Mouse (Mus musculus) v-Abl transformed pro-B cells (cell line): ENCODE data around the gene Sgf29.

ENCODE experiments used
- in situ Hi-C, 2 experiments: fragments of 400-800 bp; cut with MboI; formaldehyde crosslinking; loops; one replicate each; pipeline ENCODE4 v1.15.1; 2025; ENCODE audit not compliant: unreplicated experiment in 2 of 2

Sgf29 gene

GRCm38 (mm10) chr7:126701070-126701469 is 52.0 kb downstream of the Sgf29 start:
- in situ Hi-C loops, result loop anchor here (5.0 kb wide), 2 partner anchors 61 to 76 kb away; partner anchors contain the start of gene Ypel3 (in 1 of the 2)

- in situ Hi-C loops, result loop anchor here (5.0 kb wide), 2 partner anchors 61 to 76 kb away; partner anchors contain the start of gene Ypel3 (in 1 of the 2)
Observed at GRCm38 (mm10) chr7:126701559-126702357, 52.6 kb downstream of the Sgf29 start.

GRCm38 (mm10) chr7:126702358-126702757 is 53.2 kb downstream of the Sgf29 start:
- in situ Hi-C loops, result loop anchor here (5.0 kb wide), 2 partner anchors 60 to 75 kb away; partner anchors contain the start of gene Ypel3 (in 1 of the 2)

- in situ Hi-C loops, result loop anchor here (5.0 kb wide), 2 partner anchors 59 to 74 kb away; partner anchors contain the start of gene Ypel3 (in 1 of the 2)
Observed at GRCm38 (mm10) chr7:126702861-126703756, 54.0 kb downstream of the Sgf29 start.

- in situ Hi-C loops, result loop anchor here (5.0 kb wide), 2 partner anchors 59 to 74 kb away; partner anchors contain the start of gene Ypel3 (in 1 of the 2)
Observed at GRCm38 (mm10) chr7:126703757-126704077, 54.6 kb downstream of the Sgf29 start.

GRCm38 (mm10) chr7:126704121-126704980 is 55.2 kb downstream of the Sgf29 start:
- in situ Hi-C loops, result loop anchor here (5.0 kb wide), 2 partner anchors 58 to 73 kb away; partner anchors contain the start of gene Ypel3 (in 1 of the 2)

GRCm38 (mm10) chr7:126707442-126708174 is 58.5 kb downstream of the Sgf29 start, which contains the start of gene Coro1a:
TSS of gene Coro1a (minus strand) at chr7:126707787.
- in situ Hi-C loops, result loop anchor here in 1 of 2 experiments (5.0 kb wide), 1 partner anchor 45 kb away; no protein-coding TSS in a partner anchor

GRCm38 (mm10) chr7:126708175-126708952 is 59.3 kb downstream of the Sgf29 start:
- in situ Hi-C loops, result loop anchor here in 1 of 2 experiments (5.0 kb wide), 1 partner anchor 44 kb away; no protein-coding TSS in a partner anchor

GRCm38 (mm10) chr7:126710266-126710665 is 61.2 kb downstream of the Sgf29 start:
- in situ Hi-C loops, result no loop called here

- in situ Hi-C loops, result no loop called here
Observed at GRCm38 (mm10) chr7:126711910-126712309, 62.8 kb downstream of the Sgf29 start.

- in situ Hi-C loops, result no loop called here
Observed at GRCm38 (mm10) chr7:126715679-126716078, 66.6 kb downstream of the Sgf29 start.

GRCm38 (mm10) chr7:126717566-126717965 is 68.5 kb downstream of the Sgf29 start:
- in situ Hi-C loops, result no loop called here

GRCm38 (mm10) chr7:126718787-126719337 is 69.8 kb downstream of the Sgf29 start:
- in situ Hi-C loops, result no loop called here

GRCm38 (mm10) chr7:126721635-126722034 is 72.5 kb downstream of the Sgf29 start:
- in situ Hi-C loops, result no loop called here
